Mouse (Mus musculus) heart, embryonic 16.5 days (tissue): ENCODE data around the gene Lat2. TPM values are rescaled to one million over a fixed set of nuclear protein-coding genes. Genes with fewer than 3 reads are reported as not detected.

ENCODE experiments used
- ATAC-seq: fragments of 200-750 bp; cut with Nextera tagmentation; replicated peaks from 2 replicates; pipeline ENCODE4 v1.8.0; 2017; ENCODE audit warnings: moderate number of reproducible peaks; ENCODE audit not compliant: insufficient read depth, low FRiP score; ENCODE audit errors: extremely low read depth
- H3K27ac ChIP-seq: fragments of 300-500 bp; sonication (generic); 2 replicates; pipeline ENCODE4 v1.5.1; 2014; ENCODE audit warnings: mild to moderate bottlenecking, low read length, control low read depth, moderate library complexity
- H3K27me3 ChIP-seq: fragments of 300-500 bp; sonication (generic); 2 replicates; pipeline ENCODE4 v1.6.1; 2014; ENCODE audit warnings: low read length, mixed read lengths; ENCODE audit not compliant: control insufficient read depth, insufficient read depth
- H3K36me3 ChIP-seq: fragments of 300-500 bp; sonication (generic); 2 replicates; pipeline ENCODE4 v1.6.1; 2014; ENCODE audit not compliant: control insufficient read depth, insufficient read depth
- H3K4me1 ChIP-seq: fragments of 300-500 bp; sonication (generic); 2 replicates; pipeline ENCODE4 v1.6.1; 2014; ENCODE audit warnings: low read length, mixed read lengths; ENCODE audit not compliant: control insufficient read depth, insufficient read depth
- H3K4me2 ChIP-seq: fragments of 300-500 bp; sonication (generic); 2 replicates; pipeline ENCODE4 v1.6.1; 2014; ENCODE audit warnings: low read depth, mild to moderate bottlenecking, control low read depth, low read length
- H3K4me3 ChIP-seq: fragments of 300-500 bp; sonication (generic); 2 replicates; pipeline ENCODE4 v1.5.1; 2014; ENCODE audit warnings: mild to moderate bottlenecking, control low read depth, low read length
- H3K9ac ChIP-seq: fragments of 300-500 bp; sonication (generic); 2 replicates; pipeline ENCODE4 v1.6.1; 2014; ENCODE audit warnings: low read length, control low read depth
- H3K9me3 ChIP-seq: fragments of 300-500 bp; sonication (generic); replicated peaks from 2 replicates; pipeline ENCODE4 v1.6.1; 2016; ENCODE audit warnings: low read length; ENCODE audit not compliant: control insufficient read depth
- WGBS: fragments of 180-500 bp; shearing (Covaris S2); extraction: QIAGEN DNeasy Blood & Tissue Kit; methylation state at CpG from one replicate; pipeline ENCODE4 v1.1.7; 2014; 5-methylcytosine and 5-hydroxymethylcytosine counted together
- polyA plus RNA-seq: library from polyadenylated mRNA; unstranded; fragments of >200 nt; fragmentation: Nextera tagmentation; extraction: Ambion mirVana; gene quantifications from 2 replicates; pipeline ENCODE4 v1.2.1, GENCODE M21; 2015

Gene Lat2
- polyA plus RNA-seq, 1 experiment from 2014 or later, result 5.7 TPM

- Histone ChIP-seq H3K9me3 (no peaks in the 10 kb centered on the region), H3K4me2 (no peak overlapping the region), H3K27ac (0 out of 2 replicates have a peak overlapping the region, but pooled peaks have one; percentile 9), H3K27me3 (no peaks in the 10 kb centered on the region), H3K4me1 (peaks cover 5% of the 10 kb centered on the region; the same call in 1 of the 2 replicates), H3K9ac (no peak overlapping the region), H3K36me3 (peaks cover 74% of the 10 kb centered on the region), H3K4me3 (no peak overlapping the region)
- 84% methylated on average over 9 of the region's 9 CpGs for WGBS
- ATAC-seq, result no peak
Measured at GRCm38 (mm10) chr5:134620457-134620856, 5.6 kb upstream of the Lat2 start.

- Histone ChIP-seq H3K4me2 (no peak overlapping the region), H3K27me3 (no peaks in the 10 kb centered on the region), H3K4me1 (peaks cover 5% of the 10 kb centered on the region; the same call in 1 of the 2 replicates), H3K9me3 (no peaks in the 10 kb centered on the region), H3K36me3 (peaks cover 47% of the 10 kb centered on the region), H3K4me3 (no peak overlapping the region), H3K27ac (no peak overlapping the region), H3K9ac (no peak overlapping the region)
- no peak for ATAC-seq
- WGBS, result 56% methylated on average over 3 of the region's 3 CpGs
Measured at GRCm38 (mm10) chr5:134617071-134617470, 2.2 kb upstream of the Lat2 start.

GRCm38 (mm10) chr5:134615780-134616179, 955 bp upstream of the Lat2 start:
- Histone ChIP-seq H3K27me3 (no peaks in the 10 kb centered on the region), H3K9me3 (no peaks in the 10 kb centered on the region), H3K4me2 (no peak overlapping the region), H3K4me1 (peaks cover 5% of the 10 kb centered on the region; the same call in 1 of the 2 replicates), H3K9ac (no peak overlapping the region), H3K36me3 (peaks cover 35% of the 10 kb centered on the region), H3K27ac (no peak overlapping the region; the same call in 1 of the 2 replicates), H3K4me3 (no peak overlapping the region)
- no peak for ATAC-seq
- 59% methylated on average over 4 of the region's 4 CpGs for WGBS

- peaks cover 2% of the 10 kb centered on the region; the same call in 1 of the 2 replicates for H3K4me1 ChIP-seq
- peaks cover 31% of the 10 kb centered on the region for H3K36me3 ChIP-seq
- no peaks in the 10 kb centered on the region for H3K27me3 ChIP-seq
- no peak for ATAC-seq
- H3K9me3 ChIP-seq, result no peaks in the 10 kb centered on the region
- H3K9ac ChIP-seq, result no peak overlapping the region
- no peak overlapping the region for H3K4me3 ChIP-seq
- WGBS, result 82% methylated on average over 8 of the region's 8 CpGs
- H3K4me2 ChIP-seq, result no peak overlapping the region
- H3K27ac ChIP-seq, result no peak overlapping the region; the same call in 1 of the 2 replicates
Measured at GRCm38 (mm10) chr5:134615380-134615779, 555 bp upstream of the Lat2 start.

GRCm38 (mm10) chr5:134614296-134614695, 529 bp downstream of the Lat2 start:
- no peak overlapping the region for H3K4me3 ChIP-seq
- no peaks in the 10 kb centered on the region for H3K4me1 ChIP-seq
- peaks cover 21% of the 10 kb centered on the region for H3K36me3 ChIP-seq
- 86% methylated on average over 8 of the region's 8 CpGs for WGBS
- H3K9ac ChIP-seq, result no peak overlapping the region
- no peaks in the 10 kb centered on the region for H3K9me3 ChIP-seq
- H3K27ac ChIP-seq, result no peak overlapping the region
- H3K27me3 ChIP-seq, result no peaks in the 10 kb centered on the region
- no peak for ATAC-seq
- H3K4me2 ChIP-seq, result no peak overlapping the region

GRCm38 (mm10) chr5:134613727-134614126, 1.1 kb downstream of the Lat2 start:
- peaks cover 17% of the 10 kb centered on the region for H3K36me3 ChIP-seq

GRCm38 (mm10) chr5:134611810-134612521, 2.9 kb downstream of the Lat2 start:
- ATAC-seq, result no peak
- Histone ChIP-seq H3K4me1 (no peaks in the 10 kb centered on the region), H3K4me2 (no peak overlapping the region), H3K36me3 (peaks cover 7% of the 10 kb centered on the region; the same call in 1 of the 2 replicates), H3K9me3 (no peaks in the 10 kb centered on the region), H3K9ac (no peak overlapping the region), H3K27me3 (no peaks in the 10 kb centered on the region), H3K4me3 (no peak overlapping the region), H3K27ac (no peak overlapping the region)
- 54% methylated on average over 8 of the region's 8 CpGs for WGBS

More at GRCm38 (mm10) chr5:134613727-134614126, 1.1 kb downstream of the Lat2 start:
- ATAC-seq, result no peak
- H3K27me3 ChIP-seq, result no peaks in the 10 kb centered on the region
- WGBS, result 75% methylated on average over 9 of the region's 9 CpGs
- H3K4me3 ChIP-seq, result no peak overlapping the region
- no peak overlapping the region for H3K27ac ChIP-seq
- H3K9ac ChIP-seq, result no peak overlapping the region
- no peaks in the 10 kb centered on the region for H3K9me3 ChIP-seq
- H3K4me1 ChIP-seq, result no peaks in the 10 kb centered on the region
- no peak overlapping the region for H3K4me2 ChIP-seq

DNA sequence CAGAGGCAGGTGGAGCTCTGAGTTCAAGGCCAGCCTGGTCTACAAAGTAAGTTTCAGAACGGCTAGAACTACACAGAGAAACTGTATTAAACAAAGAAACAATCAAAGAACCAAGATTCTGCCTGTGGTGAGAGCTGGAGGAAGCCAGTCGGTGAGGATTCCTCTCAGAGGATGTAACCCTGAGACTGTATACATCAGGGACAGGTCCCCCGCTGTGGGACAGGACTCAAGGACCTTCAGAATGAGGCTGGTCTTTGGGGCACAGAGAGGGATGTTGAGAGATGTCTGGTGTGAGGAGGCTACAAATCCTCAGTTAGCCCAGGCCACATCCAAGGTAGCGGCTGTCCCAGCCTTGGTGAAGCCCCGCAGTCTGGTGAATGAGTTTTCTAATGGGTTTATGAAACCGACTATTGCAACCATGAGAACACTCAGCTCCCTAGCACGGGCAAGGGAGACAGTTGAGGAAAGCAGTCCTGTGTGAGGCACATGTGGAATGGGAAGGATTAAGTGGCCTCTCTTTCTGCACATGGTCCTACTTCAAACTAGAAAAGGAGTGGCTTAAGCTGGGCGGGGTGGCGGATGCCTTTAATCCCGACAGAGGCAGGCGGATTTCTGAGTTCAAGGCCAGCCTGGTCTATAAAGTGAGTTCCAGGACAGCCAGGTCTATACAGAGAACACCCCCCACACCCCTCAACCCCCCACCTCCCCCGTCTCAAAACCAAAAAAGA, 4.7 kb downstream of the Lat2 start:
- Histone ChIP-seq H3K36me3 (0 out of 2 replicates have a peak, but pooled peaks cover 3% of the 10 kb centered on the region), H3K4me3 (no peak overlapping the region), H3K4me2 (no peak overlapping the region), H3K27ac (no peak overlapping the region), H3K9me3 (no peaks in the 10 kb centered on the region), H3K4me1 (no peaks in the 10 kb centered on the region), H3K27me3 (no peaks in the 10 kb centered on the region), H3K9ac (no peak overlapping the region)
- WGBS, result 83% methylated on average over 12 of the region's 12 CpGs
- ATAC-seq, result no peak

GRCm38 (mm10) chr5:134607121-134607520, 7.7 kb downstream of the Lat2 start:
- WGBS, result 53% methylated on average over 5 of the region's 5 CpGs
- Histone ChIP-seq H3K9me3 (no peaks in the 10 kb centered on the region), H3K36me3 (no peaks in the 10 kb centered on the region), H3K4me1 (no peaks in the 10 kb centered on the region), H3K27ac (no peak overlapping the region), H3K4me3 (no peak overlapping the region), H3K4me2 (no peak overlapping the region), H3K9ac (no peak overlapping the region), H3K27me3 (no peaks in the 10 kb centered on the region)
- ATAC-seq, result no peak
